Mouse (Mus musculus) neural tube, embryonic 11.5 days (tissue): ENCODE measurements around the gene Lnpk. TPM values are rescaled to one million over a fixed set of nuclear protein-coding genes. Genes with fewer than 3 reads are reported as not detected.

Source experiments
- polyA plus RNA-seq: library from polyadenylated mRNA; unstranded; fragments of >200 nt; fragmentation: Nextera tagmentation; extraction: Ambion mirVana; gene quantifications from 2 replicates; pipeline ENCODE4 v1.2.1, GENCODE M21; 2014

Gene Lnpk
- polyA plus RNA-seq, 1 experiment from 2014 or later: 46.5 TPM

Other genes with a start within 250 kb of the Lnpk start
- 0.54 and 0.69 TPM in 2 replicates for gene Evx2, start 80.1 kb upstream of the Lnpk start, polyA plus RNA-seq
- 0.41 and 1.0 TPM in 2 replicates for gene Hoxd13, start 88.9 kb upstream of the Lnpk start, polyA plus RNA-seq
- 2.1 TPM in 2 replicates for gene Hoxd12, start 95.6 kb upstream of the Lnpk start, polyA plus RNA-seq
- 8.1 and 8.5 TPM in 2 replicates for gene Hoxd11, start 100.1 kb upstream of the Lnpk start, polyA plus RNA-seq
- 28.1 and 29.3 TPM in 2 replicates for gene Hoxd10, start 112.5 kb upstream of the Lnpk start, polyA plus RNA-seq
- gene Hoxd9, start 118.3 kb upstream of the Lnpk start, polyA plus RNA-seq: 14.3 and 17.3 TPM in 2 replicates
- 21.3 and 23.1 TPM in 2 replicates for gene Hoxd8, start 125.2 kb upstream of the Lnpk start, polyA plus RNA-seq
- gene Hoxd3, start 132.5 kb upstream of the Lnpk start, polyA plus RNA-seq: 52.7 and 55.0 TPM in 2 replicates
- gene Hoxd4, start 132.5 kb upstream of the Lnpk start, polyA plus RNA-seq: 9.2 and 11.2 TPM in 2 replicates
- 3.9 and 5.5 TPM in 2 replicates for gene Gm28230, start 147.3 kb upstream of the Lnpk start, polyA plus RNA-seq
- gene Hoxd1, start 183.5 kb upstream of the Lnpk start, polyA plus RNA-seq: 9.0 and 9.8 TPM in 2 replicates
- gene Mtx2, start 246.4 kb upstream of the Lnpk start, polyA plus RNA-seq: 163 and 168 TPM in 2 replicates